Comparison of ENCODE assay signal across 30 mouse cellular contexts in genomic region chr13:29777225-29777624, GRCm38 (mm10).
A peak's percentile ranks its signal among the peaks of the same experiment; 100 is the strongest.
DNase-seq lines count a peak whose midpoint lies in the region; ATAC-seq and TF ChIP-seq lines count a peak whose summit lies in the region.
"Had no signal": no experiment of that assay in that cellular context is flagged by ENCODE, and none has a peak within 500 bp of the region (broad histone marks: within the 10 kb centered on the region; RNA-seq: fewer than 3 reads in every experiment).

No protein-coding gene starts in this region.

- no peak overlapping the region for H3K4me2 ChIP-seq in kidney, embryonic 14.5 days (replicated peaks; ENCODE audit: low read depth, low read length)
- H3K4me2 ChIP-seq: embryonic facial prominence, embryonic 15.5 days; heart, embryonic 15.5 days; hindbrain, embryonic 12.5 days; limb, embryonic 12.5 days; midbrain, embryonic 15.5 days; stomach, embryonic 15.5 days had no signal

- TF ChIP-seq POLR2A in kidney, adult 2 months (IDR thresholded peaks at IDR 0.05; ENCODE audit: low read depth, low read length), result no peak
- no peak for TF ChIP-seq POLR2A in heart, adult 2 months (IDR thresholded peaks at IDR 0.05; ENCODE audit: insufficient read depth, low read depth, low read length)

- no peak overlapping the region for H3K9ac ChIP-seq in kidney, embryonic 14.5 days (ENCODE audit: low read depth, low read length)
- no peak overlapping the region for H3K9ac ChIP-seq in heart, adult 2 months (ENCODE audit: low read depth, low read length)
- H3K9ac ChIP-seq: embryonic facial prominence, embryonic 15.5 days; heart, embryonic 15.5 days; hindbrain, embryonic 12.5 days; limb, embryonic 12.5 days; midbrain, embryonic 15.5 days; stomach, embryonic 15.5 days had no signal

- no peak overlapping the region for H3K4me3 ChIP-seq in kidney, adult 2 months (ENCODE audit: insufficient read depth, low read depth, low read length)
- no peak overlapping the region for H3K4me3 ChIP-seq in kidney, embryonic 14.5 days (ENCODE audit: low read length)
- H3K4me3 ChIP-seq in heart, adult 2 months, result no peak overlapping the region
- H3K4me3 ChIP-seq: embryonic facial prominence, embryonic 15.5 days; heart, embryonic 15.5 days; hindbrain, embryonic 12.5 days; layer of hippocampus, adult 2 months; left cerebral cortex, adult 2 months; limb, embryonic 12.5 days; midbrain, embryonic 15.5 days; stomach, embryonic 15.5 days had no signal

- TF ChIP-seq CTCF in kidney, adult 2 months (conservative IDR thresholded peaks at IDR 0.05; ENCODE audit: insufficient read depth, insufficient read length, low read depth, low read length), result no peak
- TF ChIP-seq CTCF in heart, adult 2 months (IDR thresholded peaks at IDR 0.05), result no peak

- H3K9me3 ChIP-seq in kidney, embryonic 14.5 days (ENCODE audit: control insufficient read depth, low read length), result no peaks in the 10 kb centered on the region
- H3K9me3 ChIP-seq: embryonic facial prominence, embryonic 15.5 days; heart, embryonic 15.5 days; hindbrain, embryonic 12.5 days; limb, embryonic 12.5 days; midbrain, embryonic 15.5 days; stomach, embryonic 15.5 days had no signal

- H3K27me3 ChIP-seq in kidney, adult 2 months (replicated peaks; ENCODE audit: control insufficient read depth, insufficient read depth, low read length), result no peaks in the 10 kb centered on the region
- H3K27me3 ChIP-seq in kidney, embryonic 14.5 days (ENCODE audit: control insufficient read depth, insufficient read depth, low read length), result no peaks in the 10 kb centered on the region
- H3K27me3 ChIP-seq in heart, adult 2 months (ENCODE audit: control insufficient read depth, insufficient read depth, low read length), result no peaks in the 10 kb centered on the region
- H3K27me3 ChIP-seq: embryonic facial prominence, embryonic 15.5 days; heart, embryonic 15.5 days; hindbrain, embryonic 12.5 days; limb, embryonic 12.5 days; midbrain, embryonic 15.5 days; stomach, embryonic 15.5 days had no signal

- H3K36me3 ChIP-seq in kidney, adult 2 months (ENCODE audit: control insufficient read depth, insufficient read depth, low read length), result no peaks in the 10 kb centered on the region
- H3K36me3 ChIP-seq in kidney, embryonic 14.5 days (ENCODE audit: control insufficient read depth, insufficient read depth, low read length), result no peaks in the 10 kb centered on the region
- H3K36me3 ChIP-seq in heart, adult 2 months (ENCODE audit: control insufficient read depth, insufficient read depth, low read length), result peaks cover 7% of the 10 kb centered on the region
- H3K36me3 ChIP-seq: embryonic facial prominence, embryonic 15.5 days; heart, embryonic 15.5 days; hindbrain, embryonic 12.5 days; limb, embryonic 12.5 days; midbrain, embryonic 15.5 days; stomach, embryonic 15.5 days had no signal

- no peak for TF ChIP-seq EP300 in heart, adult 2 months (IDR thresholded peaks at IDR 0.05; ENCODE audit: insufficient read depth, low read depth, low read length)

- H3K4me1 ChIP-seq in kidney, adult 2 months (ENCODE audit: control insufficient read depth, insufficient read depth, low read length), result peaks cover 21% of the 10 kb centered on the region
- peaks cover 14% of the 10 kb centered on the region for H3K4me1 ChIP-seq in kidney, embryonic 14.5 days (ENCODE audit: control insufficient read depth, insufficient read depth, low read length)
- peaks cover 11% of the 10 kb centered on the region for H3K4me1 ChIP-seq in heart, adult 2 months (ENCODE audit: control insufficient read depth, insufficient read depth, low read length)
- H3K4me1 ChIP-seq: embryonic facial prominence, embryonic 15.5 days; midbrain, embryonic 15.5 days had no signal

- ATAC-seq in kidney, embryonic 14.5 days (ENCODE audit: low FRiP score, low TSS enrichment), result no peak
- ATAC-seq: activated CD4-positive, CD25-positive, alpha-beta regulatory T cell, adult 4 months; CD4-positive, CD25-positive, alpha-beta regulatory T cell, adult 4 months; forebrain, embryonic 14.5 days; intestine, postnatal 0 days; midbrain, embryonic 15.5 days had no signal

- 68% methylated on average over 4 of the region's 4 CpGs for WGBS in kidney, adult 2 months
- WGBS in kidney, embryonic 14.5 days, result 81% methylated on average over 4 of the region's 4 CpGs
- WGBS in heart, adult 2 months, result 86% methylated on average over 4 of the region's 4 CpGs

- peak; percentile 48 for DNase-seq in kidney, adult 2 months
- DNase-seq in ZHBTc4 (ENCODE audit: low read depth, low spot score), result peak; percentile 30
- peak; percentile 25 for DNase-seq in kidney, adult 9 months
- DNase-seq in kidney, postnatal 14 days, result peak; percentile 36
- no peak for DNase-seq in heart, adult 2 months
- no peak for DNase-seq in cerebellum, postnatal 14 days
- DNase-seq: adrenal gland, adult 2 months; adrenal gland, postnatal 36 days; cerebellum, adult 18-20 months; cerebellum, postnatal 10 days; gastrocnemius, postnatal 25 days; heart, adult 18-20 months; heart, postnatal 36 days; right cerebral cortex, postnatal 25 days; thymus, adult 18-20 months; thymus, postnatal 25 days had no signal

- intact Hi-C loops in heart, adult 2 months (cut with DNase I), result no loop called here

- no peak overlapping the region for H3K27ac ChIP-seq in kidney, adult 2 months (ENCODE audit: insufficient read depth, low read depth, low read length)
- no peak overlapping the region for H3K27ac ChIP-seq in kidney, embryonic 14.5 days (ENCODE audit: low read depth, low read length)
- no peak overlapping the region for H3K27ac ChIP-seq in heart, adult 2 months
- H3K27ac ChIP-seq: embryonic facial prominence, embryonic 15.5 days; heart, embryonic 15.5 days; hindbrain, embryonic 12.5 days; layer of hippocampus, adult 2 months; left cerebral cortex, adult 2 months; limb, embryonic 12.5 days; macrophage; midbrain, embryonic 15.5 days; stomach, embryonic 15.5 days had no signal

- no peaks in the 10 kb centered on the region for H3K79me2 ChIP-seq in heart, adult 2 months (replicated peaks; ENCODE audit: control insufficient read depth, insufficient read depth, low read length)

Comparison
In these comparisons a context has a peak if more than half of its experiments do, and no peak if none do; other contexts are left out.
1. DNase-seq: peak in kidney, adult 2 months (single experiment), ZHBTc4 (single experiment), kidney, adult 9 months (single experiment) and kidney, postnatal 14 days (single experiment); none in heart, adult 2 months (0 of 2) and cerebellum, postnatal 14 days (0 of 2).